Comparison of ENCODE assay signal across 9 mouse cellular contexts in genomic region chr11:88551034-88551433, GRCm38 (mm10).
DNase-seq lines count a peak whose midpoint lies in the region; ATAC-seq lines count a peak whose summit lies in the region.
"Had no signal": no experiment of that assay in that cellular context is flagged by ENCODE, and none has a peak within 500 bp of the region (broad histone marks: within the 10 kb centered on the region; RNA-seq: fewer than 3 reads in every experiment).

No protein-coding gene starts in this region.

- H3K79me2 ChIP-seq in macrophage (ENCODE audit: inconsistent target), result no peaks in the 10 kb centered on the region

- WGBS in embryonic facial prominence, embryonic 14.5 days, result 7% methylated on average over 3 of the region's 3 CpGs
- WGBS in heart, embryonic 16.5 days, result 5% methylated on average over 3 of the region's 3 CpGs
- WGBS in macrophage (ENCODE audit: missing documents), result 0% methylated on average over 3 of the region's 3 CpGs

- peak; percentile 81 for ATAC-seq in embryonic facial prominence, embryonic 14.5 days (ENCODE audit: low read depth)
- peak; percentile 54; the same call in 1 of the 2 replicates for ATAC-seq in heart, embryonic 16.5 days (replicated peaks; ENCODE audit: extremely low read depth, insufficient read depth, low FRiP score)

- H3K4me1 ChIP-seq in embryonic facial prominence, embryonic 14.5 days (ENCODE audit: control insufficient read depth, insufficient read depth, low read length), result peaks cover 71% of the 10 kb centered on the region
- H3K4me1 ChIP-seq in heart, embryonic 16.5 days (ENCODE audit: control insufficient read depth, insufficient read depth, low read length), result peaks cover 88% of the 10 kb centered on the region

- H3K27ac ChIP-seq in embryonic facial prominence, embryonic 14.5 days (replicated peaks; ENCODE audit: low read depth, low read length), result peak overlapping the region; percentile 39
- H3K27ac ChIP-seq in heart, embryonic 16.5 days (ENCODE audit: low read length), result peak overlapping the region; percentile 74
- H3K27ac ChIP-seq in macrophage, result peak overlapping the region; percentile 40
- H3K27ac ChIP-seq: liver, embryonic 13.5 days had no signal

- no peaks in the 10 kb centered on the region for H3K27me3 ChIP-seq in embryonic facial prominence, embryonic 14.5 days (replicated peaks; ENCODE audit: control insufficient read depth, insufficient read depth, low read length)
- no peaks in the 10 kb centered on the region for H3K27me3 ChIP-seq in heart, embryonic 16.5 days (ENCODE audit: control insufficient read depth, insufficient read depth, low read length)
- H3K27me3 ChIP-seq: liver, embryonic 13.5 days had no signal

- H3K9ac ChIP-seq in embryonic facial prominence, embryonic 14.5 days (ENCODE audit: low read depth, low read length), result 0 out of 2 replicates have a peak overlapping the region, but pooled peaks have one; percentile 28
- H3K9ac ChIP-seq in heart, embryonic 16.5 days (ENCODE audit: low read length), result peak overlapping the region; percentile 57
- H3K9ac ChIP-seq: liver, embryonic 13.5 days had no signal

- no peak overlapping the region for H3K4me2 ChIP-seq in embryonic facial prominence, embryonic 14.5 days (ENCODE audit: low read depth, low read length)
- no peak overlapping the region; the same call in 1 of the 2 replicates for H3K4me2 ChIP-seq in heart, embryonic 16.5 days (ENCODE audit: low read depth, low read length)
- H3K4me2 ChIP-seq: liver, embryonic 13.5 days had no signal

- no peak overlapping the region for H3K4me3 ChIP-seq in embryonic facial prominence, embryonic 14.5 days (ENCODE audit: low read depth, low read length)
- no peak overlapping the region for H3K4me3 ChIP-seq in heart, embryonic 16.5 days (ENCODE audit: low read length)
- no peak overlapping the region for H3K4me3 ChIP-seq in macrophage (ENCODE audit: inconsistent target)
- H3K4me3 ChIP-seq: liver, embryonic 13.5 days had no signal

- peak; percentile 26 to 56 for DNase-seq in layer of hippocampus, adult 8-10 months (ENCODE audit: low spot score in 2 of 2)
- no peak for DNase-seq in layer of hippocampus, postnatal 10 days (ENCODE audit: low spot score in 2 of 2)
- DNase-seq in embryonic facial prominence, embryonic 14.5 days (ENCODE audit: low spot score), result peak; percentile 90
- peak; percentile 41 to 44 for DNase-seq in layer of hippocampus, postnatal 36 days
- peak; percentile 32 for DNase-seq in right cerebral cortex, postnatal 25 days
- no peak for DNase-seq in cerebellum, postnatal 36 days
- DNase-seq: liver, embryonic 13.5 days had no signal

- H3K36me3 ChIP-seq in embryonic facial prominence, embryonic 14.5 days (ENCODE audit: control insufficient read depth, insufficient read depth, low read length), result no peaks in the 10 kb centered on the region
- no peaks in the 10 kb centered on the region for H3K36me3 ChIP-seq in heart, embryonic 16.5 days (ENCODE audit: control insufficient read depth, insufficient read depth)
- H3K36me3 ChIP-seq in macrophage (ENCODE audit: inconsistent target), result no peaks in the 10 kb centered on the region
- H3K36me3 ChIP-seq: liver, embryonic 13.5 days had no signal

- H3K9me3 ChIP-seq in embryonic facial prominence, embryonic 14.5 days (ENCODE audit: control insufficient read depth, low read length), result no peaks in the 10 kb centered on the region
- H3K9me3 ChIP-seq in heart, embryonic 16.5 days (replicated peaks; ENCODE audit: control insufficient read depth, low read length), result no peaks in the 10 kb centered on the region
- H3K9me3 ChIP-seq: liver, embryonic 13.5 days had no signal

Comparison
In these comparisons a context has a peak if more than half of its experiments do, and no peak if none do; other contexts are left out.
1. DNase-seq: peak in layer of hippocampus, adult 8-10 months (2 of 2), embryonic facial prominence, embryonic 14.5 days (single experiment), layer of hippocampus, postnatal 36 days (2 of 2) and right cerebral cortex, postnatal 25 days (single experiment); none in layer of hippocampus, postnatal 10 days (0 of 2) and cerebellum, postnatal 36 days (0 of 2).
2. Peak in every context shown above with its lines, with median percentiles within 50 percentile points of each other: H3K27ac ChIP-seq.